ENCODE assay signal across 8 mouse cellular contexts in genomic region chr7:3692382-3692986, GRCm38 (mm10). TPM values are rescaled to one million over a fixed set of nuclear protein-coding genes. Genes with fewer than 3 reads are reported as not detected.
DNase-seq lines count a peak whose midpoint lies in the region; ATAC-seq and TF ChIP-seq lines count a peak whose summit lies in the region.

TSS of gene Tsen34 (plus strand) at chr7:3692863.

- TF ChIP-seq EP300 in CH12.LX (IDR thresholded peaks at IDR 0.05; ENCODE audit: low read length), result no peak
- no peak for TF ChIP-seq EP300 in liver, embryonic 14.5 days (IDR thresholded peaks at IDR 0.05; ENCODE audit: low read depth)

- no peaks in the 10 kb centered on the region for H3K27me3 ChIP-seq in CH12.LX (replicated peaks)
- no peaks in the 10 kb centered on the region for H3K27me3 ChIP-seq in forebrain, embryonic 14.5 days (replicated peaks; ENCODE audit: control insufficient read depth, insufficient read depth, low read length)
- H3K27me3 ChIP-seq in hindbrain, embryonic 12.5 days, result no peaks in the 10 kb centered on the region
- H3K27me3 ChIP-seq in liver, embryonic 14.5 days (ENCODE audit: control insufficient read depth, insufficient read depth, low read length), result no peaks in the 10 kb centered on the region

- under 1% methylated on average over 49 of the region's 49 CpGs for WGBS in forebrain, embryonic 14.5 days
- under 1% methylated on average over 48 of the region's 49 CpGs for WGBS in hindbrain, embryonic 12.5 days
- WGBS in liver, embryonic 14.5 days (ENCODE audit: insufficient replicate concordance), result under 1% methylated on average over 49 of the region's 49 CpGs

- TF ChIP-seq RAD21 in CH12.LX (IDR thresholded peaks at IDR 0.05; ENCODE audit: low read depth, low read length), result peak; percentile 39

- TF ChIP-seq POLR2A in CH12.LX (IDR thresholded peaks at IDR 0.05; ENCODE audit: low read depth, low read length), result no peak

- H3K36me3 ChIP-seq in CH12.LX (replicated peaks in 1 of 2; ENCODE audit: control insufficient read depth in 1 of 2, insufficient read depth in 1 of 2, low read length in 1 of 2), result peaks cover 8 to 44% of the 10 kb centered on the region in 2 experiments
- H3K36me3 ChIP-seq in forebrain, embryonic 14.5 days (ENCODE audit: control insufficient read depth, insufficient read depth, low read length), result peaks cover 26% of the 10 kb centered on the region
- peaks cover 20% of the 10 kb centered on the region for H3K36me3 ChIP-seq in hindbrain, embryonic 12.5 days
- no peaks in the 10 kb centered on the region for H3K36me3 ChIP-seq in liver, embryonic 14.5 days (replicated peaks; ENCODE audit: control insufficient read depth, insufficient read depth, low read depth)

- no peaks in the 10 kb centered on the region for H3K9me3 ChIP-seq in CH12.LX (replicated peaks; ENCODE audit: low read length)
- no peaks in the 10 kb centered on the region for H3K9me3 ChIP-seq in forebrain, embryonic 14.5 days (replicated peaks; ENCODE audit: control insufficient read depth, low read length)
- H3K9me3 ChIP-seq in hindbrain, embryonic 12.5 days (replicated peaks), result no peaks in the 10 kb centered on the region
- H3K9me3 ChIP-seq in liver, embryonic 14.5 days (ENCODE audit: control insufficient read depth, low read length), result no peaks in the 10 kb centered on the region

- peak; percentile 0 for ATAC-seq in forebrain, embryonic 14.5 days
- peak; percentile 74; the same call in 1 of the 2 replicates for ATAC-seq in hindbrain, embryonic 12.5 days (ENCODE audit: low FRiP score)
- ATAC-seq in liver, embryonic 14.5 days (ENCODE audit: insufficient read depth), result no peak

- peak; percentile 31 for DNase-seq in embryo, embryonic 10.5 days (ENCODE audit: low spot score)
- DNase-seq in embryo, embryonic 11 days, result no peak
- peak; percentile 23 for DNase-seq in CH12.LX (ENCODE audit: extremely low read depth)
- DNase-seq in forebrain, embryonic 14.5 days (ENCODE audit: low spot score), result no peak
- DNase-seq in liver, embryonic 14.5 days (ENCODE audit: low read depth in 3 of 3, low spot score in 3 of 3), result no peak
- DNase-seq in right cerebral cortex, adult 2 months (ENCODE audit: low spot score in 2 of 2), result no peak
- DNase-seq in urinary bladder, postnatal 36 days (ENCODE audit: low spot score in 2 of 2), result no peak

- H3K4me1 ChIP-seq in CH12.LX (ENCODE audit: control insufficient read depth in 1 of 2, insufficient read depth in 2 of 2), result peaks cover 0 to 27% of the 10 kb centered on the region in 2 experiments; a peak in 3 of 4 replicates
- H3K4me1 ChIP-seq in forebrain, embryonic 14.5 days (ENCODE audit: control insufficient read depth, insufficient read depth, low read length), result peaks cover 15% of the 10 kb centered on the region
- H3K4me1 ChIP-seq in hindbrain, embryonic 12.5 days, result peaks cover 19% of the 10 kb centered on the region
- peaks cover 4 to 11% of the 10 kb centered on the region in 2 experiments; a peak in 3 of 4 replicates for H3K4me1 ChIP-seq in liver, embryonic 14.5 days (replicated peaks; ENCODE audit: control insufficient read depth in 2 of 2, insufficient read depth in 2 of 2, low read length in 1 of 2)

- peak in 1 of 2 experiments; percentile 46; a peak in 2 of 4 replicates for TF ChIP-seq CTCF in CH12.LX (conservative IDR thresholded peaks at IDR 0.05 in 1 of 2, IDR thresholded peaks at IDR 0.05 in 1 of 2; ENCODE audit: low read depth in 2 of 2, low read length in 2 of 2)
- no peak; the same call in 1 of the 2 replicates for TF ChIP-seq CTCF in liver, embryonic 14.5 days (IDR thresholded peaks at IDR 0.05; ENCODE audit: low read depth)

- H3K9ac ChIP-seq in CH12.LX (ENCODE audit: insufficient read depth, low read depth), result peak within 1 kb of the TSS; percentile 93
- H3K9ac ChIP-seq in forebrain, embryonic 14.5 days (ENCODE audit: low read length), result peak within 1 kb of the TSS; percentile 91
- peak within 1 kb of the TSS; percentile 92 for H3K9ac ChIP-seq in hindbrain, embryonic 12.5 days
- H3K9ac ChIP-seq in liver, embryonic 14.5 days (replicated peaks), result peak within 1 kb of the TSS; percentile 81

- in situ Hi-C loops in CH12.LX (cut with MboI; ENCODE audit: low pct_ligation_motif_present, low pct_unique_long_range_greater_than_20kb, low sequenced_read_pairs), result no loop called here

- H3K27ac ChIP-seq in CH12.LX (ENCODE audit: insufficient read depth, low read depth), result peak within 1 kb of the TSS; percentile 89
- peak within 1 kb of the TSS; percentile 79 for H3K27ac ChIP-seq in forebrain, embryonic 14.5 days (ENCODE audit: low read depth, low read length)
- H3K27ac ChIP-seq in hindbrain, embryonic 12.5 days, result peak within 1 kb of the TSS; percentile 94
- H3K27ac ChIP-seq in liver, embryonic 14.5 days, result peak within 1 kb of the TSS; percentile 74

- H3K4me3 ChIP-seq in CH12.LX (replicated peaks in 1 of 3; ENCODE audit: low read depth in 2 of 3, low read length in 2 of 3, poor library complexity in 1 of 3), result peak within 1 kb of the TSS; percentile 63 to 100 (median 77)
- peak within 1 kb of the TSS; percentile 69 for H3K4me3 ChIP-seq in forebrain, embryonic 14.5 days (ENCODE audit: low read depth, low read length)
- H3K4me3 ChIP-seq in hindbrain, embryonic 12.5 days, result peak within 1 kb of the TSS; percentile 72
- peak within 1 kb of the TSS; percentile 77 to 88 for H3K4me3 ChIP-seq in liver, embryonic 14.5 days (ENCODE audit: insufficient read depth in 1 of 2, low read depth in 2 of 2, low read length in 2 of 2)

- peak within 1 kb of the TSS; percentile 85 for H3K4me2 ChIP-seq in CH12.LX (ENCODE audit: insufficient read depth, low read depth, poor library complexity, severe bottlenecking)
- peak within 1 kb of the TSS; percentile 70 for H3K4me2 ChIP-seq in forebrain, embryonic 14.5 days (ENCODE audit: low read length)
- peak within 1 kb of the TSS; percentile 85 for H3K4me2 ChIP-seq in hindbrain, embryonic 12.5 days (replicated peaks)
- peak within 1 kb of the TSS; percentile 95 for H3K4me2 ChIP-seq in liver, embryonic 14.5 days (ENCODE audit: low read depth)

- peaks cover 13% of the 10 kb centered on the region for H3K79me2 ChIP-seq in CH12.LX (replicated peaks; ENCODE audit: control insufficient read depth, extremely low read depth, insufficient read depth, poor library complexity, severe bottlenecking)

- dilution Hi-C loops in CH12.LX (cut with MboI; ENCODE audit: extremely low pct_ligation_motif_present, extremely low pct_unique_long_range_greater_than_20kb, low sequenced_read_pairs), result no loop called here

TF ChIP-seq in CH12.LX, 34 proteins besides CTCF, POLR2A, EP300 and RAD21:
- TF ChIP-seq ZC3H11A (IDR thresholded peaks at IDR 0.05; ENCODE audit: low read depth, low read length) (no peak), HCFC1 (IDR thresholded peaks at IDR 0.05; ENCODE audit: low read depth, low read length) (no peak; the same call in none of the 2 replicates), USF1 (IDR thresholded peaks at IDR 0.05; ENCODE audit: low read depth, low read length) (no peak), ZKSCAN1 (IDR thresholded peaks at IDR 0.05; ENCODE audit: borderline replicate concordance, low read depth, low read length) (no peak), MEF2A (IDR thresholded peaks at IDR 0.05; ENCODE audit: borderline replicate concordance, low read depth, low read length) (no peak), BHLHE40 (IDR thresholded peaks at IDR 0.05; ENCODE audit: low read depth, low read length) (no peak), JUN (IDR thresholded peaks at IDR 0.05; ENCODE audit: insufficient read depth, low read depth, low read length) (no peak), MAX (IDR thresholded peaks at IDR 0.05; ENCODE audit: low read length) (peak; percentile 3; the same call in 1 of the 2 replicates), MYC (IDR thresholded peaks at IDR 0.05; ENCODE audit: low read depth, low read length) (no peak), ZNF384 (IDR thresholded peaks at IDR 0.05; ENCODE audit: low read depth, low read length) (no peak), CHD2 (IDR thresholded peaks at IDR 0.05; ENCODE audit: low read length) (peak; percentile 23; the same call in 1 of the 2 replicates), TCF12 (IDR thresholded peaks at IDR 0.05; ENCODE audit: low read depth, low read length) (peak; percentile 63; the same call in 1 of the 2 replicates), RCOR1 (conservative IDR thresholded peaks at IDR 0.05; ENCODE audit: low read depth, low read length) (no peak), UBTF (IDR thresholded peaks at IDR 0.05; ENCODE audit: low read depth, low read length) (no peak; the same call in 1 of the 2 replicates), MXI1 (IDR thresholded peaks at IDR 0.05; ENCODE audit: low read depth, low read length) (peak; percentile 78), JUND (conservative IDR thresholded peaks at IDR 0.05; ENCODE audit: low read depth, low read length) (no peak), CHD1 (IDR thresholded peaks at IDR 0.05; ENCODE audit: low read depth, low read length) (peak; percentile 30; the same call in 1 of the 2 replicates), POLR2AphosphoS2 (IDR thresholded peaks at IDR 0.05; ENCODE audit: low read depth, low read length) (no peak), E2F4 (IDR thresholded peaks at IDR 0.05; ENCODE audit: insufficient replicate concordance, low read depth, low read length) (no peak), SIN3A (IDR thresholded peaks at IDR 0.05; ENCODE audit: low read length) (peak; percentile 53; the same call in 1 of the 2 replicates), KAT2A (IDR thresholded peaks at IDR 0.05; ENCODE audit: insufficient replicate concordance, low read length) (no peak), MAZ (IDR thresholded peaks at IDR 0.05; ENCODE audit: low read depth, low read length) (peak; percentile 19; the same call in 1 of the 2 replicates), GABPA (IDR thresholded peaks at IDR 0.05; ENCODE audit: insufficient replicate concordance, low read depth, low read length) (no peak)

RNA-seq across cellular contexts. Expression of gene Tsen34, which starts in this region (rescaled TPM):
- total RNA-seq in CH12.LX (2012; rRNA removed) (39.0 and 40.2 TPM in 2 replicates), CH12.LX (2014; rRNA removed) (26.9 and 34.8 TPM in 2 replicates)
- 23.1 and 24.3 TPM in 2 replicates for polyA plus RNA-seq in CH12.LX (2012; ENCODE audit: insufficient read length, low read depth)
- polyA plus RNA-seq in forebrain, embryonic 14.5 days (2014; fragmentation: Nextera tagmentation; extraction: Ambion mirVana), result 233 TPM in 2 replicates
- 217 and 228 TPM in 2 replicates for polyA plus RNA-seq in hindbrain, embryonic 12.5 days (2016; fragmentation: Nextera tagmentation; extraction: Ambion mirVana)
- 22.8 and 25.3 TPM in 2 replicates for polyA plus RNA-seq in liver, embryonic 14.5 days (2012; rRNA removed)
- 34.4 and 34.6 TPM in 2 replicates for polyA plus RNA-seq in liver, embryonic 14.5 days (2014; fragmentation: Nextera tagmentation; extraction: Ambion mirVana)

Comparison
In these comparisons a context has a peak if more than half of its experiments do, and no peak if none do; other contexts are left out.
1. DNase-seq: peak in embryo, embryonic 10.5 days (single experiment) and CH12.LX (single experiment); none in embryo, embryonic 11 days (single experiment), forebrain, embryonic 14.5 days (single experiment), liver, embryonic 14.5 days (0 of 3), right cerebral cortex, adult 2 months (0 of 2) and urinary bladder, postnatal 36 days (0 of 2).
2. Peak in every context shown above with its lines, with median percentiles within 50 percentile points of each other: H3K27ac ChIP-seq, H3K4me2 ChIP-seq, H3K4me3 ChIP-seq and H3K9ac ChIP-seq.